Mouse (Mus musculus): ENCODE results near the gene Bpgm.

The Bpgm gene

DNA sequence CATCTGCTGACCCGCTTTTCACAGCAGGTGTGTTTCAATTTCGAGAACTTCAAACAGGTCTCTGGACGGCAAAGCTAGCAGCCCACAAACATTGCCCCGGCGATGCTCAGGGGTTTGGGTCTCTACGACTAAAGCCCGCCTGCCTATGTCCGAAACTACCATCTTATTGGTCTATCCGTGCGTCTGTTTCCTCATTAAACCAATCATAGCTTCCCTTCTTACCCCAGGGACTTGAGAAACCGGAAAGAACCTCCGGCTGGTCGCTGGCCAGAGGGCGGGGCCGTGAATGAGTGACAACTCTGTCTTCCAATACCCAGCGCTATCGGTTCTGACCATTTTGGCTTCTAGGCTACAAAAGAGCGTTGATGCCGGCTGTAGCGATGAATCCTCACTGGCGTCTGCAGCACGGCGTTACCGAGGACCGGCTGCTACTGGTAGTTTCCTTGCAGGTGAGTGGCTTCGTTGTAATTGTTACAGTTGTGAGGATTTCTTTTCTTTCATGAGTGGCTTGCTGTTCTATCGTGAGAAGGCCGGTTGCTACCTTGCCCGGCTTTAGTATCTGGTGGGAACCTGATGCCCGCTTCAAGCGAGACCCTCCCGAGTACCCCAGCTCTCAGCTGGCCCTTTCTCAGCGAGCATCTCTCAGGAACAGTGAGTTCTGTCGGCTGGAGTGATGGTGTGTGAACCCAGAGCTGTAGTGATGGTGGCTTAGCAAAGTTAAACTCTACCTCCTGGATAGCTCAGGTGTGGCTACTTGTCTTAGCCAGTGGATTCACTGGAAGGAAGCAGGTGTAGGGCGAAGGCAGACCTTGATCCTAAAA, at the start of gene Bpgm:
Gene Bpgm, plus strand, starts transcription at position 234 of the 821 bp plus-strand sequence.
- peak; percentile 99 for DNase-seq (ENCODE audit: low read depth, low spot score)

GRCm38 (mm10) chr6:34439006-34439405, 37.0 kb upstream of the Bpgm start:
- DNase-seq (ENCODE audit: low read depth, low spot score): no peak

DNA sequence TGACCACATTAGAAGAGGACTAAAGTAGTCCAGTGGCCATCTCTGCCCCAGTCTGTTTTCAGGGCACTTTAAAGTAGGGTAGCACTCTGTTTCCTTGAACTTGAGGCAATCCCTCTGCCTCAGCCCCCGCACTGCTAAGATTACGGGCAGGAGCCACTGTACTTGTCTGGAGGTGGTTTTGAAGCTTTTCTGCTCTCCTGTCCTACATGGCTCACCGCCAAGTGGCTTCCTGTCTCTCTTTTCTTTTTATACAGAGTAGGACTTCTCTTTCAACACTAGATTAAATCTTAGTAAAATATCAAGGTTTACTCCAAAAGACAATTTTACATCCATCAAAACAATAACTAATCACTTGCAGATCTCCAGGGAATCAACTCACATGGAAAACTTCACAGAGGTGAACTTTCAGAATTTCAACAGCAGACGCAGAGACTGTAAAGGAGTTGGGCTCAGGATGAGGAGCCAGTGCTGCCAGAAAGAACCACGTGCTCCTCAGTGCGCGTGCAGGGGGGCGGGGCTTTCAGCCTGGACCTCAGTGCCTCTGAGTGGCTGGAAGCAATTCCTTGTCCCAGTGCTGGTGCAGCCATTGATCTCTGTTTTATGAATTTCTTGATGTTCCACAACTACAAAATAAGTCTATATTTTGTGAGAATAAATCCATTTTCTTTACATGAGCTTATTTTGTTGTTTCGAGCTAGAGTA, 34.3 kb upstream of the Bpgm start:
- DNase-seq (ENCODE audit: low read depth, low spot score): no peak

GRCm38 (mm10) chr6:34443791-34444190, 32.2 kb upstream of the Bpgm start:
- DNase-seq (ENCODE audit: low read depth, low spot score): no peak

DNA sequence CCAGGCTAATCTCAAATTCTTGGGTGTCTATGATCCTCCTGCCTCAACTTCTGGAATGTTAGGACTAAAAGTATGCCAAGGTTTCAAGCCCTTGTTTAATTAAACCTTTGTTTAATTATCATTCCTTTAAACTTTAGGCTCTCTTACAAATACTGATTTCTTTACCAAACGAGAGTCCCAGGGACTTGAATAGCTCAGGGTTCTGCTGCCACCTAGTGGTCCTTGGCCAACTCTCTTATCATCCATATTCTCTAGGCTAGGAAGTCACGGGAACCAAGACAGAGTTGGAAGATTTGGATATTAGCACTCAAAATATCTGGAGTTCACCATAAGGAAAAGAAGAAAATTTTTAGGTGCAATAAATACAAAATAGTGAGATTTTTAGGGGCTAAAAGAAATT, 28.0 kb upstream of the Bpgm start:
- peak; percentile 73 for DNase-seq (ENCODE audit: low read depth, low spot score)

DNA sequence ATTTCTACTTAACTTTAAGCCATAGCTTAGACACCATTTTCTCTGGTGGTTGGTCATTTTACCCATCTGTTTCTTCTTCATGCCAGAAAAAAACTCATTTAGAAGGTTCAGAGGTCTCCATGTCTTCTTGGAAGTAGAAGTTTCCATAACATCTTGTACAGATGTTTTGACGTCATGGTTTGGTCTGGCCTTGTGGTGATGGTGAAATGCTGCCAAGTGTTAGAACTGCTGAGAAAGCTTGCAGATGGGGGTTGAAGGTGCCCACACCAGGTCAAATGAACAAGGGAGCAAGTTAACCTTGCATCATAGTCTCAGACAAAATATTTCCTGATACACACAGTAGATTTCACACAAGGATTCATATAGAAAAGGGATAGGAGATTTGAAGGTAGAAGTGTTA, 27.3 kb upstream of the Bpgm start:
- DNase-seq (ENCODE audit: low read depth, low spot score): no peak

GRCm38 (mm10) chr6:34452963-34453770, 22.8 kb upstream of the Bpgm start:
- no peak for DNase-seq (ENCODE audit: low read depth, low spot score)

GRCm38 (mm10) chr6:34459456-34459855, 16.6 kb upstream of the Bpgm start:
- DNase-seq (ENCODE audit: low read depth, low spot score): no peak

DNA sequence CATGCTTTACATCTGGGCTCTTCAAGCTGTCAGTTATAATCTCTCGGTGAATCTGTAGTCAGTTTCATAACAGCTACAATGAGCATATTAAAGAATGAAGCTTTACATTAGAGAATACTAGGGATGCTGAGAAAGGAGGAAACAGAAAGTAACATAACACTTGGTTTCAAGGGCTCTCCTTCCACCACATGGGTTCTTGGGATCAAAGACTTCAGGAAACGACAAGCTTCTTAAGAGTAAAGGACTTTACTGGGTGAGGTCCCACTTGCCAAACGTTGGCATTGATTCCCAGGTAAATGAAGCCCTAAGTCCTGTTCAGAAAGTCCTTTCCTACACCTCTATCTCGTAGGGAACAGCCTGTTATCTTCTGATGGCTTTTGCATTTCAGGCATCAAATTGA, 15.4 kb upstream of the Bpgm start:
- no peak for DNase-seq (ENCODE audit: low read depth, low spot score)

GRCm38 (mm10) chr6:34463582-34463981, 12.4 kb upstream of the Bpgm start:
- no peak for DNase-seq (ENCODE audit: low read depth, low spot score)

DNA sequence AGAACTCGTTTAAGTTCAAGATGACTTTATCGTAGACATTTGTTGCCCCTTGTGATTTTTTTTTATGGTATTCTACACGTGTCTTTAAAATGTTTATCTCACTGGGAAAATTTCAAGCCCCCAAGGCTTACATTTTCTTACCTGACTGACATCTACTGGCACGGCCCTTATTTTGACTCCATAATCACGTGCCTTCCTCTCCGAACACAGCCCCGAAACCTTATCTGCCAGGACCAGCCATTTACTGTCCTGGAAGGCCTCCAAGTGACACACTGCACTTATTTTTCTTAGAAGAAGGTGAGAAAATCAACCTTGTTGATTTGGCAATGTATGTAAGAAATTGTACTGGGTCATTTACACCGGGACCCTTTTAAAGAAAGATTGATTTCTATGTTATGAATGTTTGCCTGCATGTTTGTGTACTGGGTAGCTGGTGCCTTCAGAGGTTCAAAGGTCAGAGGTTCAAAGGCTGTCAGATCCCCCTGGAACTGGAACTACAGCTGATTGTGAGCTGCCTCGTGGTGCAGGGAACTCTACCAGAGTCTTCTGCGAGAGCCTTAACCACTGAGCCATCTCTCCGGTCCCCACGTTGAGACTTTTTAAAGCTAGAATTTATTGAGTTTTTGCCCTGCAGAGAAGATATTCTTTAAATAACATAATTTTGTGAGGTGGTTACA, 4.4 kb upstream of the Bpgm start:
- no peak for DNase-seq (ENCODE audit: low read depth, low spot score)

- no peak for DNase-seq (ENCODE audit: low read depth, low spot score)
Observed at GRCm38 (mm10) chr6:34473346-34473745, 2.7 kb upstream of the Bpgm start.

- DNase-seq (ENCODE audit: low read depth, low spot score): no peak
Observed at GRCm38 (mm10) chr6:34474031-34474430, 2.0 kb upstream of the Bpgm start.

GRCm38 (mm10) chr6:34475391-34475790, 616 bp upstream of the Bpgm start:
- no peak for DNase-seq (ENCODE audit: low read depth, low spot score)

GRCm38 (mm10) chr6:34478036-34478435, 2.0 kb downstream of the Bpgm start:
- DNase-seq (ENCODE audit: low read depth, low spot score): no peak

DNA sequence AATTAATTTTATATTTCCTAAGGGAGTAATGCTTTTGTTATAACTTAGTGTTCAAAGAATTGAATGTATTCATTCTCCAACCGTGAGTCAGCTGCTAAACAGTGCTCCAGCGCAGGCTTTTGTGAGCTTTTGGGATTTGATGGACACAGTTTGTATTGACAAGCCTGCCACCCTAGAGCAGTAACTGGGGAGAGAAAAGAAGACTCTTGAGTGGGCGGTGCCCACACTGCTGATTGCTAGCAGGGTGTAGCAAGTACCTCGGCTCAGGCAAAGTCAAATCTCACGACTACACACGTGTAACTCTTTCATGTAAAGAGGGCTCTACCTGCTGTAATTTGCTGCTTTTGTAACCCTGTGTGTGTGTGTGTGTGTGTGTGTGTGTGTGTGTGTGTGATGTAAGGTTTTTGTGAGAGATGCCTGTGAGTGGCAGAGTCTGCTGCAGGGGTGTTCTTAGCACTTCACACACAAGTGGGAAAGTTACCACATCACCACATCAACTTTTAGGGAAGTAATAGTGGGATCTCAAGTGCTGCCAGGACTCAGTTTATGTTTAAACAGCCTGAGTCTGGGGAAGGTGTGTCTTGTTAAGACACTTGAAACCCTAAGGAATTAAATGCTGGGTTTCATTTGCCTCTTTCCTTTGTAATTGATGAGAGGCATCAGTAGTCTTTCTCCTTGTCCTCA, 2.8 kb downstream of the Bpgm start:
- no peak for DNase-seq (ENCODE audit: low read depth, low spot score)

- DNase-seq (ENCODE audit: low read depth, low spot score): no peak
Observed at GRCm38 (mm10) chr6:34479531-34479930, 3.5 kb downstream of the Bpgm start.

DNA sequence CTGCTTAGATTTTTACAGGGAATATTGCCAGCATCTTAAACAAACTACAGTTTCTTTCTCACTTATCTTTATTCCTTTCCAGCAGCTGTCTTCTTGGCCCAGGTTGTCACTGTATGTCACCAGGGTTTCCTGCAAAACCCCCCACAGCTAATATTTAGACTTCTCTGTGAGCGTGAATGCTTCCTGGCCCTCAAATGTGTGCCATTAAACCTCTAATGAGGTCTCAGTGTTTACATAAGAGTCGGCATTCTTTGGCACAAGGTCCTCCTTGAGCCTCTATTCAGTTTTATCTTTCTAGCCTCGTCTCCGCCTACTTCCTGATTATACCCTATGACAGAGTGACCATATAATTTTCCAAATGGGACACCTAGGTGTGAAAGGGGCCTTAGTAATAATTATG, 4.7 kb downstream of the Bpgm start:
- DNase-seq (ENCODE audit: low read depth, low spot score): no peak

DNA sequence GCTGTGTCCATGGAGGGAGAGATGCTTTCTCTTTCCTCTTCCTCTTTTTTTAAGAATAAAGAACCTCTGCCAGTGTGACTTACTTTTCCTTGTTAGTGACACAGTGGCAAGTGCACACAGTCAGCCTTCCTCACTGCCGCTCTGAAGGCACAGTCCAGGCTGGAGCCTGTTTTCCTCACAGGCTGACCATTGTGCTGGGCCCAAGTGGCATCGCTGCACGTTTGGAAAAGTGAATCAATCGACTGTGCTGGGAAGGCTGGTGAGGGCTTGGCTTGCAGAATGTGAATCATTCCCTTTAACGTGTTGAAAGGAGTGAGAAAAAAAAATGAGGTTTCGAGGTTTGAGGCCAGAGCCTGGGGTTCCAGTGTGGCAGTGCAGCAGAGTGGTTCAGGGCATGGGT, 5.3 kb downstream of the Bpgm start:
- peak; percentile 30 for DNase-seq (ENCODE audit: low read depth, low spot score)

DNA sequence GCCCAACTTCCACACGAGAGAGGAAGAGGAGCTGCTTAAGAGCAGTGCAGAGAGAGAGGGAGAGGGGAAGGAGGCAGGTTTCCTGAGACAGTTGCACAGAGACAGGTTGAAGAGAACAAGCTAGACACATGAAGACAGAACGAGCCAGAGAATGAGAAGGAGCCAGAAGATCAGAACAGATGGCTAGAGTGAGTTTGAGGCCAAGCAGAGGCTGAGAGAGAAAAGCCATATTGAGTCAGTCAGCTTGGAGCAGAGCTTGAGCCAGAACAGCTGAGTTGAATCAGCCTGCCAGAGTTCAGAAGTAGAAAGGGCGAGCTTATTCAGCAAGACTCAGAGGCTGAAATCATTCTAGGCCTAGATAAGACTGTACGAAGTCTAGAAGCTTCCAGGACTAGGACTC, 6.8 kb downstream of the Bpgm start:
- no peak for DNase-seq (ENCODE audit: low read depth, low spot score)

GRCm38 (mm10) chr6:34483390-34483789, 7.4 kb downstream of the Bpgm start:
- DNase-seq (ENCODE audit: low read depth, low spot score): no peak

Measured in forelimb bud, embryonic 11.5 days (tissue).